Mouse (Mus musculus): Measurements from ENCODE around the gene Tcaf2.
A peak's percentile ranks its signal among the peaks of the same experiment; 100 is the strongest.

GRCm38 (mm10) chr6:42644912-42645549 lies at the start of gene Tcaf2:
- TF ChIP-seq CTCF (IDR thresholded peaks at IDR 0.05; ENCODE audit: low read depth, low read length) (0 out of 2 replicates have a peak, but pooled peaks have one; percentile 34), POLR2A (IDR thresholded peaks at IDR 0.05; ENCODE audit: borderline replicate concordance, low read depth, low read length) (no peak)
